Mouse (Mus musculus): ENCODE measurements at regions not wholly inside any gene's neighbourhood (a gene's known extent, or its start where the extent isn't known, plus 50 kb on each side); places are given as distances from the start of the nearest gene placed in this dataset.

DNA sequence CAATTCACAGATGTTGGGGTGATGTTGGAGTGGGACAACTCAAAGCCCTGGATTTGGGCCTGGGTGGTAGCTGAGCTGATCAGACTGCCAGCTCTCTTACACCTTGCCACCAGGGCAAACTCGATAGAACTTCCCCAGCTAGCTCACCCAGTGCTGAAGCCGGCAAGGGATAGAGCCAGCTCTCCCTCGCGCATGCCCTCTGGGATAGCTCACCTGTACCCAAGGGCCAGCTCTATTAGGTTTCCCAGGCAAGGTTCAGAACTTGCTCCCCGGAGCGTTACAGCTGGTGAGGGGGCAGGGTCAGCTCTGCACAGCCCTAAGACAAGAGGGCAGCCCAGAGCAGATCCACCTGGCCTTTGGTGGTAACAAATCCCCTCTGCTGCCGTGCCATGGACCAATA lies 54.1 kb upstream of the 1700012A03Rik start:
- DNase-seq (ENCODE audit: low spot score) = no peak

DNA sequence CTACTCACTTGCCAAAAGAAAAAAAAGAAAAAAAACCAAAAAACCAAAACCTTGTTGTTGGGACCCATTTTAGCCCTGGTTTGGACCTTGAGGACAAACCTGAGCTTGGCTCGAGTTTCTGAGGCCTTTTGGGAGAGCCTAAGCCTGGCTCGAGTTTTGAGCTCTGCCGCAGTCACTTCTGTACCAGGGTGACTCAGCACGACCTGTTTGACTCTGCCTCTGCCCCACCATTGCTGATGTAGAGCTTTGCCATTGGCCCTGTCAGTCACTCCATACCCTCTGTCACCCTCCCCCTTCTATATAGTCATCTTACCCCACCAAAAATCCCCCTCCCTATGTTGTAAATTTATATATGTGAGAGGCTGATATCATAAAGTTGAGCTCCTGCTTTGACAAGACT lies 54.8 kb upstream of the 1700012A03Rik start:
- DNase-seq (ENCODE audit: low spot score) = no peak

DNA sequence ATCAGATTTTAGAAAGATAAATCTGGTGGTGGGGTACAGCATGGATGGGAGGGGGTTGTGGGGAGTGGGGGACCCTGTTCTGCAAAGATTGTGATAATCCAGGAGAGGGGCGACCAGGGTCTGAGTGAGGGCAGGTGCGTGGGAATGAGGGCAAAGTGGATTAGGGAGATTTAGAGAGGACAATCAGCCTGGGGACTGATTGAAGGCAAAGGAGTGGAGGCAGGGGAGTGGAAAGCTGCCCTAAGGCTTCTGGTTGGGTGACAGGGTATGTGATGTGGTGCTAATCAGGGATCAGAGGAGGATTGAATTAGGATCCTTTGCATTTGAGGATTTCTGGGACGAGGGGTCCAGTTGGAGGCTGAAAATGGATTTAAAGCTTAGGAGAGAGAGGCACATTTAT lies 64.3 kb upstream of the 1700012A03Rik start:
- no peak for DNase-seq (ENCODE audit: low spot score)

DNA sequence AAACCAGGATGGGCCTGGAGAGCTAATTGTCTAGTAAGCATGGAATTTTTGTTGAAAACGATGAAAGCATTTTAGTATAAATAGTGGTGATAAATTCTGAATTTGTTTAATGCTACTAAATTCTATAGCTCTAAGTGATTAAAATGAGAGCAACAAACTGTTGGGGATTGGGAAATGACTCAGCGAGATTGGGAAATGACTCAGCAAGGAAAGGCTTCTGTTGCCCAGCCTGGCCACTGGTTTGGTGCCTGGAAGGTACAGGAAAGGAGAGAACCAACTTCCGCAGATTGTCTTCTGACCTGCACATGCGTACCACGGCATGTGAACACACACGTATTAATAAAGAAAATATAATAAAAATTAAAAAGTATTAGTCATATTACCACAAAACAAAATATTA lies 73.3 kb upstream of the 1700012A03Rik start:
- no peak for DNase-seq (ENCODE audit: low spot score)

DNA sequence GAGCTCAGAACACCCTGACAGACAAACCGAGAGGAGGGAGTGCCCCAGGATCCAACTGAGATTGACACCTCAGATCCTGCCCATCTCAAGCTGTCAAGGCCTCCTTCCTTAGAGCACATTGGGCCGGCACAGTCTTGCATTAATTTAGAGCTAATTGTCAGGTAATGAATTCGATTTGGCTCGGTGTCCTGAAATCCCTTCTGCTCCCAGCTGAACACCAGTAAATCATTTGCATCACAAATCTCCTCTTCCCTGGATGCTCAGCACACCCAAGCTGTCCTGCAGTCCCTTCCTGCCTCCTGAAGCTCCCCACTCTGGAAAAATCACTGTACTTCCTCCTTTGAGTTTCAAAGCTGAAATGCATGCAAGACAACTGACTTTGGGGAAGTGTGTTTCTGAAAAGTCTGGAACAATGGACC lies 102.0 kb upstream of the 1700012A03Rik start:
- DNase-seq (ENCODE audit: low spot score) = no peak

DNA sequence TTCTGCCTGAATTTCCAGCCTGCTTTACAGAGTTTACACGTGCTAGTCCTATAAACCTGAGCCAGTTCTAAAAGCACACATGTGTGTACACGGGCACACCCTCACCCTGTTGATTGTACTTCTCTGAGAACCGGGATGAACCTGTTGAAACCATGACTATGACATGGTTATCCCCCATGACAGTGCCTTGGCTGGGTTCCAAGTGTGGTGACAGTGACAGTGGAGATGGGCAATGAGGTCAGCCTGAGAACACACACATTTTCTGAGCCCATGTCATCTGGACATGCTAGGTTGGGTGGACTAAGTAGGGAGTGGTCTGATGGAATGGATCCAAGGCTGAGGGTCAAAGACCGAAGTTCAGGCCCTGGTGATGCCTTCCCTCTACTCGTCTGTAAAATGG lies 103.5 kb upstream of the 1700012A03Rik start:
- no peak for DNase-seq (ENCODE audit: low spot score)

DNA sequence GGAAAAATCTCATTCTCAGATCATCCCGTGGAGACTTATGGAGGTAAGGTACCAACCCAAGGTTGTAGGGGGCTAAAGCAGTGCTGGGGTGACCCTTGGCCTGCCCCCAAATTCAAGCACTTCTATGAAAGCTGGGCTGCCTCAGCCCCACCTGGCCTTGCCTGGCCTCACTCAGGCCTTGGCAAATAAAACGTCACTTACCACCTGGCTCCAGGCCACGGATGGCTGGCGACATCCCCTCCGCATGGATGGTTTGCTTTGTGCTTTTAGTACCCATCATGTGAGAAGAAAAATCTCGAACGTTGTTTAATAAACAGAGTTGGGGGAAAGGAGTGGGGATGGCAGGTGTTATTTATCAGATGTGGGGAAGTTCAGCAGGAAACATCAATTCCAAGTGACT lies 104.7 kb upstream of the 1700012A03Rik start:
- DNase-seq (ENCODE audit: low spot score) = no peak

DNA sequence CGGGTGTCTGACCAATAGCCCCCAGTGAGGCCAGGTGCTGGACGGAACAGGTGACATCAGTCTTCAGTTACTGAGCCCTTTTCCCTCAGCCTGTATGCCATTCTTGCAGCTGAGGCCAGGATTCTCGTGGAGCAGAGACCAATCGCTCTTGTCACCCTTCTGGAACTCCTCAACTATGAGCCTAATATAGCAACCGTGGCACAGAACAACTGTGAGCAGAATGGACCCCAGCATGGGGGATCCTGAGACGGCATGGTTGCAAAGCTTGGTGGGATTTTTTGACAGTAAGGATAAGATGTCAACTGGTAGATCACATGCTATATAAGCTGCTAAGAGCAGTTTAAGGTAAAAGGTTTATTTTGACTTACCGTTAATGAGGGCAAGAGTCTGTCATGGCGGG lies 105.5 kb upstream of the 1700012A03Rik start:
- no peak for DNase-seq (ENCODE audit: low spot score)

DNA sequence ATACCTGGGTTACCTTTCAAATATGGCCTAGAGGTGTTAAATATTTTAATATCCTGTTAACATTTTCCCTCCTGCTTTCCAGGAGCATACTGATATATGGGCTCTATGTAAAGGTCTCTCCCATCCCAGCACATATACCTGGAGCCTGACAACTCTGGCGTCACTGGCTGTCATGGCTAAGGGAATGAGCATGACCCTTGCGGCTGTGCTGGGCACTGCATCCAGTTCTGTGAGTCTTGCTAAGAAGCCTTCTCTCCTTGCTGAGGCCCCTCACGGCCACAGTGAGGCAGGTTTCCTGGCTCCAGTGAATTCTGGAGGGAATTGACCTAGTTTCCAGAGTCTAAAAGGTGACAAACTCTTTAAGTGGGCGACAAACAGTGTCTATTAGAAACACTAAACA lies 107.3 kb upstream of the 1700012A03Rik start:
- DNase-seq (ENCODE audit: low spot score) = no peak

DNA sequence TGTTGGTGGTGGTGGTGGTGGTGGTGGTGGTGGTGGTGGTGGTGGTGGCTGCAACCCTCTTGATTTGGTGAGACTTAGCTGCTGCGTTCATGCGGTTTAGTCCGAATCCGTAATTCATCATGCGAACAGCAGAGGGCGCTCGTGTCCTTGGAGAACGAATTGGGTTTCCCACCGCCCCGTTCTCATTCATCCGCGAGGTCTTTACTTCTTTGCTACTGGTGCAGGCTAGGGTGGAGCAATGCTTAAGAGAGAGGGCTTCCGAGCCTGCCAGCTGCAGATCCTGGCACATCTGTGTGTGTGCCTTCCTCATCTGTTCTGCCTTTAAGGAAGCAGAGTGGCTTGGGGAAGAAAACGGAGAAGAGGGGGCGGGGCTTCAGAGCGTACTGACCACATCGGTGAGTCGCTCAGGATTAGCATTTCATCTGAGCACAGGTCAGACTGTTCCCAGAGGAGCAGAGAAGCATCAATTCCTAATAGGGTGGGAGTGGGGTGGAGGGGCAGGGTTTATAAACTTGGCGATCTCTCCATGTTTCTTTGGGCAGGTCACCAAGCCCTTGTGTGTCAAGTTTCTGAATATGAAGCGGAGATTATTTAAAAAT lies 111.7 kb upstream of the 1700012A03Rik start:
- DNase-seq (ENCODE audit: low spot score) = peak; percentile 39

DNA sequence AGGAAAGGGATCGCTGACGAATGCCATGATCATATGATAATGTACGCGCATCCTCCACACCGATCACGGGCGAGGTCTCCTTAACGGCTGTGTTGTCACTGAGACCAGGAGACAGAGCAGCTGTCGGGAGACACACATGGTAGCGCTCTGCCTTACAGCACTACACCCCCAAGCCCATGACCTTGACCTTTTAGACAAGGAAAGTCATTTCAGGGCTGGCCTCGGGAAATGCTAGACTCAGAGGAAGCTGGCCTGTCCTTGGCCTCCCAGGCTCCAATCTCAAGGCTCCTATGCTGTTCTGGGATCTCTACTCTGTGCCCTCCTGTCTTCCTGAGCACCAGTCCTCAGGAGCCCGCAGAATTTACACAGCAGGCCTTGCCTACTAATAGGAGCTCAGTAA lies 112.9 kb upstream of the 1700012A03Rik start:
- no peak for DNase-seq (ENCODE audit: low spot score)

DNA sequence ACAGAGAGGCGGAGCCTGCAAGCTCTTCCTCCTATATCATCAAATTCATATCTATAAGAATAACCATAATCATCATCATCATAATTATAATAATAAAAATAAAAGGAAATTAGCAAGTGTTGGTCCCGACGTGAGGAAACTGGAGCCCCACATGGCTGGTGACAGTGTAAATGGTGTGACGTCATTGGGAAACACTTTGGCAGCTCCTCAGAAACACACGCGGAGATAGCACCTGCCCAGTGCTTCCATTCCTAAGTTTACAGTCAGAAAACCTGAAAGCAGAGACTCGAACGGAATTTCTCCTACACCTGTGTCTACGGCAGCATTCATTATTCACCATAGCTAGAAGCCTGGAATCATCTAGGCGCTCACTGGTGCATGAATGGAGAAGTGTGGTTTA lies 115.2 kb upstream of the 1700012A03Rik start:
- DNase-seq (ENCODE audit: low spot score) = no peak

DNA sequence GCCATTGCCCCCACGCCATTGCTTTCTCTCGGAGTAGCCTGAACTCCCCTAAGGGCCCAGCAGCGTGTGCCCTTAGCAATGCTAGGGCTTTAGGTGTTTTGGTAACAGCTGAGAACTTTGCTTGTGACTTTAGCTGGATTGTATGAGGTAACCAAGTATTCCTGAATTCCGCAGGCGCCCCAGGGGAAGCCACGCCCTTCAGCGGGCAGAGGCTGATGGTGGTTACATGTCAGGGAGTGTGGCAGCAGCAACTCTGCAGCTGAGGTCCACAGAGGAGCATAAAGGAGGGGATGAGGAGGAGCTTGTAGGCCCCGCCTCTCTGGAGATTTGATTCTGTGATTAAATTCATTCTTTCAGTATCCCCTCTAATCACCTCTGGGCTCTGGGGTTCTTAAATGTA lies 116.1 kb upstream of the 1700012A03Rik start:
- DNase-seq (ENCODE audit: low spot score) = no peak

DNA sequence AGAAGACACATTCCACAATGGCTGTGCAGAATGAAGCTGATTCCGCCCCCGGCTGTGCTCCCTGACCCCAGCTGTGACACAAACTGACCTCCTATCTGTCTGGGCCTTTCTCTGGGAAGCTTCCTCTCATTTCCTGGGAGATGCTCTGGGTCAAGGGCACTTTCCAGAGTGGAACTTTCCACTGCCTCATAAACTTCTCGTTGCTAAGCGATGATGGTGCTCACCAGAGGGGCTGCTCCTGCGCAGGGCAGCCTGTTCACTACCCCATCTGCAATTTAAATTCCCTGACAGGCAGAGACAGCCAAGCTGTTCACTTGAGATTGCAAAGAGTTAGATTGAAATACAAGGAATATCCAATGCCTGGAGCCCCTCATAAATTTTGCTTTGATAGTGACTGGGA lies 116.7 kb upstream of the 1700012A03Rik start:
- DNase-seq (ENCODE audit: low spot score) = no peak

DNA sequence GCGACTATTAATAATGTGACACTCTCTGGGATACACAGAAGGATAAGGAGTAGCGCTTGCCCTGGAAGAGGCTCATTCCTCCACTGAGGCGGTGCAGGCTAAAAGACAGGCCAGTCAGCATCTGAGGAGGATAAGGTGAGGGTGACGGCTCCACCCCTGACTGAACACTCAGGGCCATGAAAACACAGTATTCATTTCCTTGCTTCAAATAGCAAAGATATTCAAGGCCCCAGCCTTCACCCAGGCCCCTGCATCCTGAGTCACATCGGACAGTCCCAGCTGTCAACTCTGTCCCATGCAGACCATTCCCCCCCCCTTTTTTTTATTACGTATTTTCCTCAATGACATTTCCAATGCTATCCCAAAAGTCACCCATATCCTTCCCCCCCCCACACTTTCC lies 118.9 kb upstream of the 1700012A03Rik start:
- DNase-seq (ENCODE audit: low spot score) = no peak

DNA sequence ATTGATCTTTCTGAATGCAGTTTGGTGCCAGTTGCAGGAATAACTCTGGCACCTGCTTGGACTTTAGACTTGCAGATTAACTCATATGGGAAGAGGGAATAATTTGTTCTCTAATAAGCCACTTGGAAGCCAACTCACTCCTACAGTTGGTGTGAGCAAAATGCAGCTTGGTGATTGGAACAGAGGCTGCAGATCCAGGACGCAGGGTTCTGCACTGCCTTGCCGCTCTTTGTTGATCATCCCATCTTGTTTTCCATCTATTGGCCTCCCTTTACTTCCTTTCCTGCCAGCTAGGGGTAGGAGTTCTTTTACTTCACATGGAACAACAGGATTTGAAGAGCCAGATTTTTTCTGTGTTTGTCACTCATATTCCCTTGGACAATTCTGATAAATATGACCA lies 120.9 kb upstream of the 1700012A03Rik start:
- no peak for DNase-seq (ENCODE audit: low spot score)

DNA sequence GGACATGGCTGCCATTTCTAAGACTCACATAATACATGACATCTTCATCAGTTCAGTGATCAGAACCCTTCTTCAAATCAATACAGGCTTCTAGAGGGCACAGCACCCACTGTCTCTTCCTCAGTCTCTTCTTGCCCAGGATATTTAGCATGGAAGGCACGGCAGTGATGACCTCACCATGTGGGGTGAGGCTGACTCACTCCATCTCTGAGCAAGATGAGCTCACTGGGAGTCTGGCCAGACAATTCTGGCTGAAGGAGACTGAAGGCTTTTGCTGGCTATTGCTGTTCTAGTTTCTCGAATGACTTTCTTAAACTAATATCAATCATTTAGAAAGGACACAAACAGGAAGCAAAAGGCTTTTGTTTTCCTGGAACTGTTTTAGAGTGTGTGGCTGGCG lies 122.9 kb upstream of the 1700012A03Rik start:
- DNase-seq (ENCODE audit: low spot score) = no peak

DNA sequence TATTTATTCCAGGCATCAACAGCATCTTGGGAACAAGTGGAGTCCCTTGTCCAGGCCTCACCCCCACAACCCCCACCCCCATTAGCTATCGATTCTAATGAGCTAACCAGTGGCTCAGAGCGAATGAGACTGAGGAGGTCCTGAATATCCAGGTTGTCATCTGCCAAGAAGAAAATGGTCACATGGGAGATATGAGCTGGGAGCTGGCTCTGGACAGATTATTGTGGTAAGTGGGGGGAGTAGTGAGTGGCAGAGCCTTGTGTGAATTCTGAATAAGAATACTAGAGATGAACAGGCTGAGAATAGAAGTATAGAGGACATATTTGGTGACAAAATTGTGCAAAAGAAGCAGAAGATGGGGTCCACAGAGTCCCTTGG lies 125.4 kb upstream of the 1700012A03Rik start:
- no peak for DNase-seq (ENCODE audit: low spot score)

DNA sequence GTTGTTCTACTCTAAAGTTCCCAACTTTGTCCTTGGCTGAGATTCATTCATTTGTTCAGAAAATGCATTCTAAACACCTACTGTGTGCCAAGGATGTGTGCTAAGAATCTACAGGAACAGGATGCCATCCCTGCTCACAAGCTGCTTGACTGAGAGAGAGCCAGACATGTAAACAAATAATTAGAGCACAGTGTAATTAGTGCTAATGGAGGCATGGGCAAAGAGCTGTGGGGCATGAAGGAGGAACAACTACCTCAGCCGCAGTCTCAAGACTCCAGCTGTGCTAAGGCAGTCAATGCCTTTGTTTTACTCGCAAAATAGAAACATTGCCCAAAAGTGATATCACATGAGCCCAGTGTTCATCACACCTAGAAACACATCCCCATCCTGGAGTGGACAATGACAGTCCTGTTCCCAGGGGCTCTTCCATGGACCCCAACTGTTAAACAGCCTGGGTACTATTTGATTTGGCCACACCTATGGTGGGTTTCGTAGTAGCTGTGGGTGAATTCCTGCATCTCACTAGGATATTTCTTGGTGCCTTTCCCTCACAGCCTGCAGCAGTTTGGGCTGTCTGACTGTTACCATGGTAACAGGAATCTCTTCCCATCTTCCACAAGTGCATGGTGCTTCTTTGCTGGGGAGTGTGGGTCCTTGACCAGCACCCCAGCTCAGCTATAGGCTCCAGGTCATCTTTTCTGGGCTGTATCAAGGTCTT lies 125.9 kb upstream of the 1700012A03Rik start:
- no peak for DNase-seq (ENCODE audit: low spot score)

DNA sequence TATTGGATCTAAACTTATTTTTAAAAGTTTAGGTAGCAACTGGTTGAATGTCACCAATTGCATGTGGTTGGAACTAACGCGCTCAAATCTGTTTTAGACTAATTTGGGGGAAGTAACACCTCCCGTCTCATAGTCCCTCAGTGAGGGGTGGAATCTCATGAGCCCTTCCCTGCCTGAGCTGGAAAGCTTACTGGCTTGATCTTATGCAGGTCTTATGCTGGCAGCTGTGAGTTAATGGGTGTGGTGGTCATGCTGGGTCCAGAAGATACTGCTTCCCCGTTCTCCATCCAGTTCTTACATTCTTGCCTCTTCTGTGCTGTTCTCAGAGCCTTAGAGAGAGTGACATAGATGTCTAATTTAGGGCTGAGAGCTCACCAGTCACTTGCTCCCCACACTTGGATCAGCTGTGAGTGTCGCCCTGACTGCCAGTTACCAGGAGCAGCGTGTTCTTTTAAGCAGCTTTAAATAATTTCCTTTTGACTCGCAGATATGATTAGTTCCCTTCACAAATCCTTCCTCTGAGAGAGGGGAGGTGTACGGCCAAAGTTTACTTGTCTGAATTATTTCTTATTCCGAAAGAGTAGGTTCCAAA lies 128.4 kb upstream of the 1700012A03Rik start:
- DNase-seq (ENCODE audit: low spot score) = no peak

DNA sequence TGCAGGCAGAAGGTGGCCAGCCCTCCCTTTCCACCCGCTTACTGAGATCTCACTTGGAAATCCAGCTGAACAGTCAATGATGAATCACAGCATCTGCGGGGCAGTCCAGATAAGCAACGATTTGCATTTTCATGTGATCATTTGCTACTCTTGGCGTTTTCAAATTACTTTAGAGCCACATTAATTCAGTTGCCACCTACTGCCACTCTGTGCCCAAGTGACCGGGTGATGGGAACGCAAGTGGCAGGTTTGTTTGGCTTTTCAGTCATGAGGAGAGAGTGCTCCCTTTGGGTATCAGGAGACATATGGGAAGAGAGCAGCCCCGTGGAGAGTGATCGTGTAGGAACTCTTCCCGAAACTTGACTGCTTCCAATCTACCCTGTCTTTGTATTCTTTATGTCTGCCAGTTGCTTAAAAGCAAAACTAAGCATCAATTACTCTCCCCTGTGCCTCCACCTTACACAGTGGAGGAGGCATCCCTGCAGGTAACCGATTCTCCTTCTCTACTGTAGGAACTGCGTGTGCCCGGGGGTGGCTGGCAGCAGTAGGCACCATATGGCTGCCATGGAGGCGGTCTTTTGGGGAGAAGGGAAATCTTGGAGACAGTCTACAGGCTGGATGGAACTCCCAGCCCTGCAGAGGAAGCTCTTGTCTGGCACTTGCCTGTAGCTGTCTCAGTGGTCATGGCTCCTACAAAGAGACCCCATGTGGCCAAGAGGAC lies 132.5 kb upstream of the 1700012A03Rik start:
- DNase-seq (ENCODE audit: low spot score) = no peak

DNA sequence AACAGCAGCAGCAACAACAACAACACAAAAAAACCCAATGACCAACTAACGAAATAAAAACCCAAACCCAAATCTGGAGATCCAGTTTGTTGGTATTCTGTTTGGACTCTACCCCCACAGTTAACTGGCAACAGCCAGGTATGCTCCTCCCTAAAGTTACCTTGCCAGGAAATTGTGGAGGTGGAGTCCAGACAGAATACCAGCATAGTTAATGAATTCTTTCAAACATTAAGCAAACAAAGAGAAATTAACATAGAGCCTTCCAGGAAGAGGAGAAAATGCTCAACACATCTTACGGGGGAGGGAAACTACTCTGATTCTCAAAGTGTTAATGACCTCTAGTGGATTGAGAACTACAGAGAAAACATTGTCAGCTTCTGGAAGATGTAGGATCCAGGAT lies 148.3 kb upstream of the 1700012A03Rik start:
- no peak for DNase-seq (ENCODE audit: low spot score)

DNA sequence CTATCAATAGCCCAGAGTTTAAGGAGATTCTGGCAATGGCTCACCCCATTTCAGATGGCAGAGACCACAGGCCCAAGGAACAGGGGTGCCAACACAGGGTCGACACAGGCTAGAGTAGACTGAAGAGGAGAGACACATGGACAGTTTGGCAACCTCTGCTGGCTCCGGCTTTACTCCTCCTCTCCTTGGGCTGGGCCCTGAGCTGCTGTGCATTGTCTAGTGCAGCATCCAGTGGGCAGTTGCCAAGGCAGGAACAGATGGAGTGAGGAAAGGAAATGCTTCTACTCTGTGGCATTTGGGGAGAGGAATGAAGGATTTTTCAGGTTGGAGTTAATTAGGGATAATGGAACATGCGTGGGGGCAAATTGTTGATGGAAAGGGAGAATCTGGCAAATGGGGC lies 151.0 kb upstream of the 1700012A03Rik start:
- DNase-seq (ENCODE audit: low spot score) = no peak

All from c-Kit-positive CD71-positive TER-119-positive erythroid progenitor cells, embryonic 14.5 days (primary cell).